Mouse (Mus musculus): ENCODE data around the gene Pold2. TPM values are rescaled to one million over a fixed set of nuclear protein-coding genes. Genes with fewer than 3 reads are reported as not detected.

The Pold2 gene
- total RNA-seq, 1 experiment from 2014 or later: 35.6 TPM

- DNase-seq: no peak
These were observed 19.4 kb downstream of the Pold2 start for GRCm38 (mm10) chr11:5858723-5859122.

GRCm38 (mm10) chr11:5856479-5857130 lies 21.5 kb downstream of the Pold2 start:
- DNase-seq: no peak

DNA sequence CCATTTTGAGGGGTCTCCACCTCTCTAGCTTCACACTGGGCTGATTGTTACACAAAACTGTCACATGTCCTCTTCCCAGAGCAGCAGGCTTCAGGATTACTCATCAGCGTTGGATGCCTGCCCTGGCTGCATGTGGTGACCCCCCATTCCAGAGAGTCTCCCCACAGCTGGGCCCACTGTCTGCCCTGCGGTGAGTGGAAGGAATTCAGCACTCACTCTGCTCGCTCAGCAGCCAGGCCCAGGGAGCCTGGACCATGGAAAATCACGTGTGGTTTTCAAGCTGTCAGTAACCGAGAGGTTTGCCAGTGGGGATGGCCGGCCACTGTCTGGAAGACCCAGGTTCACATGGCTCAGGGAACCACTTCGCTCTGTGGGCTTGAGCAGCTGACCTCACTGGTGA lies 22.2 kb downstream of the Pold2 start:
- peak; percentile 69 for DNase-seq

DNA sequence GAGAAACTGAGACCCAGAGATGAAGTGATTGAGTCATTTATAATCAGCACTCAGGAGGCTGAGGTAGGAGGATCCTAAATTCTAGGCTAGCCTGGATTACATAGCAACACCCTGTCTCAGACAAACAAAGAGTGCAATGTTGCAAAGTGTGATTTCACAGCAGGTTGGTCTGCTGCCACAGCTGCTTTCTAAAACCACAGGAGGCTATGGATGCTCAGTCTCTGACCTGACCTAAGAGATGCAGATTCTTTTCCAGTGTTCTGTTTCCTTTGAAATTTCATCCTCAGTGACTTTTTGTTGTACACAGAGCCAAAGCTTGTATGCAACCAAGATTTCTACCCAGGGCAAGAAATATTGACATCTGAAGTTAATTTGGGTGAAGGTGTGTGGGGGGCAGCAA lies 22.6 kb downstream of the Pold2 start:
- DNase-seq: no peak

- DNase-seq: no peak
These were observed 25.8 kb downstream of the Pold2 start for GRCm38 (mm10) chr11:5852314-5852713.

- no peak for DNase-seq
These were observed 26.9 kb downstream of the Pold2 start for GRCm38 (mm10) chr11:5851021-5851736.

DNA sequence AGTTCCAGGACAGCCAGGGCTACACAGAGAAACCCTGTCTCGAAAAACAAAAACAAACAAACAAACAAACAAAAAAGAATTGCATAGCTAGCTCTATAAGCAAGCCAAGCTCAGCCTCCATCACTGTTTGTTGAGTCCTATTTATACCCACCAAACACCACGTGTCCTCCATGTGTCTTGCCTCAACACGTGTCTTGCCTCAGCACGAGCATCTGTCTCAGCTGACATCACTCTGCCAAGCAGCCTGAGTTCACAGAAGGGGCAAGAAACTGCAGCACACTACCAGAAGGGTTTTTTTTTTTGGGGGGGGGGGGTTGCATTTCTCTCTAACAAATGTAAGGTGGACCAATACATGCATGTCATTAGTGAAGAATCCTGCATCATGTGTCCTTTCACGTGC lies 27.6 kb downstream of the Pold2 start:
- no peak for DNase-seq

- DNase-seq: no peak
These were observed 28.8 kb downstream of the Pold2 start for GRCm38 (mm10) chr11:5849316-5849715.

- DNase-seq: no peak
These were observed 29.4 kb downstream of the Pold2 start for GRCm38 (mm10) chr11:5848741-5849140.

GRCm38 (mm10) chr11:5846639-5847345 lies 31.3 kb downstream of the Pold2 start:
- peak; percentile 66 for DNase-seq

GRCm38 (mm10) chr11:5843131-5843530 lies 35.0 kb downstream of the Pold2 start:
- DNase-seq: peak; percentile 1

- no peak for DNase-seq
These were observed 36.3 kb downstream of the Pold2 start for GRCm38 (mm10) chr11:5841751-5842150.

- DNase-seq: no peak
These were observed 37.7 kb downstream of the Pold2 start for GRCm38 (mm10) chr11:5840346-5840745.

DNA sequence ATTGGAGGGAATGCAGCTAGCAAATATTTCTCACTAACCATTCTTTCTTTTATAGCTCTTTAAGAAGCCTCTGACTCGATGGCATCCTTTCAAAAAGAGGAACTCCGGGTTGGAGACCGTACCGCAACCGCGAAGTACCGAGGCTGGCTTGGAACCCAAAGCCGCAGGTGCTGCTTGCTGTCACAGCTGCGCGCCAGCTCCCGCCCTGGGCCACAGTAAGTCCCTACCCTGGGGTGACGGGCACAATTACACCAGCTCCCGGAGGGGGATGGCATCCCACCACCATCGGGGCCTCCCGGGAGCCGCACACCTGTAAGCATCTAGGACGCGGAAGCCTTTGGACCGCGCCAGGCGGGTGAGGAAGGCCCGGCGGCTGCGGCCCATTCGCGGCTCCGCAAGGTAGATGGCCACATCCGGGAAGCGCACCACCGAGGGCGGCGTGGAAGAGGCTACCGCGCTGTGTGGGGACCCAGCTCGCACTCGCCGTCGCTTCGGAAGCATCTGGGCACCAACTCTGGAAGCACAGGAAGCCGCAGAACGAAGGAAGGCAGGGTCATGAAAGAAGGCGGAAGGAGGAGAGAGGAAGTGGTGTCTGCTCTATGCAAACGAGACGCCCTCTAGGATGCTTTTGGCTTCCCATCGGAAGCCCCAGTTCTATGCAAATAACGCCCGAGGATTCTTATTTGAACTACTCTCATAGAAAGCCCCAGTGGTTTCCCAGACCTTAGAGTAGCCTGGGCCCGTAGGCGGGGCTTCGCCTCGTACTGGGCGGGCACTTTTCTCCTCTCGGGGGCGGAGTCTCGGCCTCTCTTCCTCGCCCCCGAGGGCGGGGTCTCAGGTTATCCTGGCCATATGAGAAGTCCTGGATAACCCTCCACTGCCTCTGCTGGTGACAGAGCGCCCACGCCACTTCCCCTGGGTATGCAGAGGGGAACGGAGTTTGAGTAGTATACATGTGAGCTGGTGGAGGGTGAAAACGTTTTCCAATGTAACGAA lies 40.5 kb downstream of the Pold2 start, which contains the start of gene Polm:
Gene Polm (minus strand): TSS at position 766 of the 996 bp plus-strand sequence.
- DNase-seq: peak; percentile 96

GRCm38 (mm10) chr11:5836126-5836525 lies 42.0 kb downstream of the Pold2 start:
- peak; percentile 51 for DNase-seq

GRCm38 (mm10) chr11:5835057-5835456 lies 43.0 kb downstream of the Pold2 start:
- DNase-seq: no peak

GRCm38 (mm10) chr11:5834506-5834905 lies 43.6 kb downstream of the Pold2 start:
- DNase-seq: no peak

GRCm38 (mm10) chr11:5829327-5829726 lies 48.8 kb downstream of the Pold2 start:
- no peak for DNase-seq

DNA sequence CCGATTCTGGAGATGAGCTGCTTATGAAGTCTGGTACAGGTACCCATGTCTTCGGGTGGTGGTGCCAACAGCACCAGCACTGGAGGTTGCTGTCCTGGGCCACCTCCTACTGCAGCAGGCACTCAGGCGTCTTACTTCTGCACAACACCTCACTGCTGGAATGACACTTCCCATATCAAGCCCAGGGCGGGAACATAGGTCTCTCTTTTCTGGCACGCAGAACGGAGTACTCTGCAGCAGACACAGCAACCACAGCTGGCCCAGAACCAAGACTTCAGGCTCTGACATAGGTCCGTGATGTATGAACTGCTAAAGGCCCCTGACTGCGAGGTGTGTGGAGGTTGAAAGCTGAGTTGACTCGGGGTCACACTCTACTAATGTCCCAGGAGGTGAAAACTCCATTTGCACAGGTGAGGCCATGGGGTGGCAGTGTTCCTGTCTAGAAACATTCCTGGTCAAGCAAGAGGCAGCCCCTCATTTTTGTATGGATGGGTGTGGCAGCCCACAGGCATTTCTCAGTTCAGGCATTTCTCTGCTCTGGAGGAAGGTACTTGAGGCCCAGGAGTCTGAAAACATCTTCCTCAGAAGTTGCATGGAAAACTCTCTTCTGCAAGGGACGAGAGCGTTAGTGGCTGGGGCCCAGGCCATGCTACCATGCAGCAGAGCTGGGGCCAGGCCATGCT lies 49.4 kb downstream of the Pold2 start:
- DNase-seq: no peak

DNA sequence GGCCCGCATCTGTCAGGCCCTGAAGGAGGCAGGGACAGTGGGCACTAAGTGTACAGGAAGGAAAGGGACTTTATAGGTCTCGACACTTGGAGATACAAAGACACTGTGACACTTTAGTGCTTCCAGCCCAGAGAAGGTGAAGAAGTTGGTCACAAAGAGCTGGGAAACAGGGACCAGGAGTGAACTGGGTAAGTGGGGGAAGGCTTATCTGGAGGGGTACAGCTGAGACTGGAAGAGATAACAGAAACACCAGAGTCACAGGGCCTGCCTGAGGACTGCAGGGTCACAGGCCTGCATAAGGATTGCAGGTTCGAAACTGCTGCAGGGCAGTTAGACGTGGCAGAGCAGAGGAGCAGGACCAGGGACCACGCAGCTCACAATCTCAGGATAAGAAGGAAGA lies 50.2 kb downstream of the Pold2 start:
- DNase-seq: no peak

- DNase-seq: no peak
These were observed 52.7 kb downstream of the Pold2 start for GRCm38 (mm10) chr11:5825432-5825831.

Measured in adrenal gland, postnatal 14 days (tissue).